Mouse (Mus musculus) thymus, postnatal 25 days (tissue): ENCODE measurements around the gene Odaph.
A peak's percentile ranks its signal among the peaks of the same experiment; 100 is the strongest.

ENCODE experiments used
- DNase-seq: peaks from one replicate; pipeline ENCODE4 v3.0.0; 2022

Gene Odaph

DNA sequence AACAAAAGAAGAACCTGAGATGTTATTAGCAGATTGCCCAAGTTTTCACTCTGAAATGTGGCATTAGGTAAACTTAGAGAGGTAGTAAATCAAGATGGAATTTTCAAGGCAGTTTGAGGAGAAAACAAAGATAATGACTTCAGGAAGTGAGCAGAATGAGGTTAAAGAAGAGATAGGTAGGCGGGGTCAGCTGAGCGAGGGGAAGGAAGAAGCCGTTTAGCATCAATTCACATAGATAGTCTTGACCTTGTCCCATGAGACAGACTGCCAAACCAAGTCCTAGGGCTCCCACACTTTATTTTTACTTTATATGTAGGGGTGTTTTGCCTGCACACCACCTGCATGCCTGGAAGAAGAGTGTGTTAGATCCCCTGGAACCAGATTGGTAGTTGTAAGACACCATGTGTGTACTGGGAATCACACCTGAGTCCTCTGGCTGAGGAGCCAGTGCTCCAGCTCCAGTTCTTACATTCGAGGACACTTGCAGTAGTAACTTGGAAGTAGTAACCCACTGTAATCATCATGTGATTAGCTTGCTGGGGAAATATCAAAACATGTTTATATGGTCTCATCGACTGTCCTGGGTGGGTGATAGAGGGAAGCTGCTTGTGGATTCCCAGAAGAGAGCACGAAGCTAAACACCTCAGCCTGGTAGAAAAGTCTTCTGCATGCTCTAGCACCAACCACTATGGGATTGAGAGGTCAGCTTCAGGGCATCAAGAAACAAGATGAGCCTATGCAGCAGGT is 4.1 kb downstream of the Odaph start:
- DNase-seq, result no peak

DNA sequence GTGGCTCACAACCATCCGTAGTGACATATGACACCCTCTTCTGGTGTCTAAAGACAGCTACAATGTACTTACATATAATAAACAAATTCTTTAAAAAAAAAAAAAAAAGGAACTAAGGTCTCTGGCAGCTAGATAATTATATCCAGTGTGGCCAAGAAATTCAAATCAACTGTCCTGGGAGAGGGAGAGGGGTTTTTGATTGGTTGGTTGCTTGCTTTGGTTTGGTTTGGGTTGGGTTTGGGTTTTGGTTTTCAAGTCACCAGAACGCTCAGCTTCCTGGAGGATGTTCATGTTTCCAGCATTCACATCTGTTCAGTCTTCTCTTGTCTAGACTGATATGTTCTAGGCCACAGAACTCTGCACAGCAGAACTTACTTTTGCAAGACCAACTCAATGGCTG is 5.8 kb downstream of the Odaph start:
- no peak for DNase-seq

DNA sequence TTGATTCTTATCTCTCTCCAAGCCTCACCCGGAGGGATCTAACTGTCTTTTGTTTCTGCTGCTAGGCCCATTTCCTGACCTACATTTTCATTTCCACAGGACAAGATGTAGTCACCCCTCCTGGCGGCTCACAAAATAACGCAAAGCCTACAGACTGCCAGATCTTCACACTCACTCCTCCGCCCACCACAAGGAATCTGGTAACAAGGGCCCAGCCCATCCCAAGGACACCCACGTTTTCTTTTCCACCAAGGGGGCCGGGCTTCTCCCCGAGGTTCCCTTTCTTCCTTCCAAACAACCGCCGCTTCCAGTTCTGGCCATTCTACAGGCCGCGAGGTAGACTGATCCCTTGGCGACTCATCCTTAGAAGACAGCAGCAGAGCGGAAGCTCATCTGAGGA is 7.3 kb downstream of the Odaph start:
- DNase-seq, result no peak

DNA sequence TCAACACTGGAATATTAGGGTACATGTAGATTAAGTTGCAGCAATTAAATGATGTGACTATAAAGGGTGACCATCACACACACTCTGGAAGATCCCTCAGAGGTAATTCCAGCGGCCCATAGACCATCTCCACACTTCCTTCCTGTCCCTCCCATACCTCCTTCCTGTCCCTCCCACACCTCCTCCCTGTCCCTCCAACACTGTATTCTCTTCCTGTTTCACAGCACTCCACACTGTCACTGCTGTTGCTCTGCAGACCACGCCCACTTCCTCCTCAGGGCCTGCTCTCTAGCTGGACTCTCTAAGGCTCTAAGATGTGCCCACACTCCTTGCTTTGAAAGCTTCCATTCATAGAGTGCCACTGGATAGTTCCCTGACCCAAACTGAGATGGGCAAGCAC is 13.5 kb downstream of the Odaph start:
- DNase-seq, result peak; percentile 46

DNA sequence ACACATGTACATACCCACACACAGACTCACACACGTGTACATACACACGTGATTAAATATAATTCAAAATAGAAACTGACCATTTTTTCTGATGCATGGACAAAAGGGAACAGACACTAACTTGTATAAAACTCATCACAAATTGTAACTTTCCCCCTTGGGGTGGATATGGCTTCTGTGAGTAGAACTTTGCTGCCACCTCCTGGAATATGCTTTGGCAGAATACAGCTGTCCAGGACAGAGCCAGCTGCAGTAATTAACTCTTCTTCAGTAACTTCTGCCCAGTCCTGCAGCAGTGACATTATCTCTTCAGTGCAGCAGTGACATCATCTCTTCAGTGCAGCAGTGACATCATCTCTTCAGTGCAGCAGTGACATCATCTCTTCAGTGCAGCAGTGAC is 15.7 kb downstream of the Odaph start:
- DNase-seq, result peak; percentile 19

DNA sequence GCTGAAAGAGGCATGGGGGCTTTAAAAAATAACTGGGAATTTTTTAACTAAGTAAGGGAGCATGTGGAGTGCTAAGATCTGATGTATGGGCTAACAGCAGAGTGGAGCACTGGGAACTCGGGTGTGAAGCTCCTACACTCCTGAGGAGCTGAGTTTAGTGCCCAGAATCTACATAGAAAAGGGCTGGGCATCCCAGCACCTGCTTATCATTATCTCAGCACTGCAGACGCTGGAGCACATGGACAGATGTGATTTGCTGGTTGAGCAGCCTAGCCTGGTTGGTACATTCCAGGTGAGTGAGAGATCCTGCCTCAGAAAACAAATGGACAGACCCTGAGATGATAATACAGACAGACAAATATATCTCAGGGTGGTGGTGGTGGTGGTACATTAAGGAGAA is 22.6 kb downstream of the Odaph start:
- no peak for DNase-seq

DNA sequence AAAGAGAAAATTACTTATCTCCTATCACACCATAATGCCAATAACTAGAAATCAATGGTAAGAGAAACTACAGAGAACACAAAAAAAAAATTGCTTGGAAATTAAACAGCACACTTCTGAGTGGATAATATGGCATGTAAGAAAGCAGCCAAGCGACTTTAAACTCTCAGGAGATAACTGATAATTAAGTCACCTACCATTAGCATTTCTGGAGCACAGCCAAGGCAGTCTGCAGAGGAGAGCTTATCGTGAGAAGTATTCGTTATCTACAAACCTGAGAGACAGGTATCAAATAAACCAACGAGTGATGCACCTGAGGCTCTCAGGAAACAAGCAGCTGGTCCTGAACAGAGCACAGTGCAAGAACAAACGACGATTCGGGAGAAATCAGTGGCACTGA is 24.5 kb downstream of the Odaph start:
- no peak for DNase-seq

DNA sequence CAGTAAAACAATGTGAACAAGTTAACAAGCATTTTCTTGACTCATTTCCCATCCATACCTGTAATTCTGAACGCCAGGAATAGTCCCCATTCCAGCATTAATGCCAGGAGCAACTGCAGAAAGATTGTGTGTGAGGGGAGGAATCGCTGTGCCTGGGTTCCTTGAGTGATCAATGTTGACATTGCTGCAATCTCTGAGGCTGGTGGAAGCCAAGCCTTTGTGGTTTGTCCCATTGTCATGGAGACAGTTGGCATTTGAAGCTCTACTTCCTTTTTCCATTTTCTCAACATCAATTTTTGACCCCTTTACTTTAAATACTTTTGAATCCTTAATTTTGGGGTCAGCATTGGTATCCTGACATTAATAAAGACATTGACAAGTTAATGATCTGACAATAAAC is 32.7 kb downstream of the Odaph start:
- DNase-seq, result no peak

DNA sequence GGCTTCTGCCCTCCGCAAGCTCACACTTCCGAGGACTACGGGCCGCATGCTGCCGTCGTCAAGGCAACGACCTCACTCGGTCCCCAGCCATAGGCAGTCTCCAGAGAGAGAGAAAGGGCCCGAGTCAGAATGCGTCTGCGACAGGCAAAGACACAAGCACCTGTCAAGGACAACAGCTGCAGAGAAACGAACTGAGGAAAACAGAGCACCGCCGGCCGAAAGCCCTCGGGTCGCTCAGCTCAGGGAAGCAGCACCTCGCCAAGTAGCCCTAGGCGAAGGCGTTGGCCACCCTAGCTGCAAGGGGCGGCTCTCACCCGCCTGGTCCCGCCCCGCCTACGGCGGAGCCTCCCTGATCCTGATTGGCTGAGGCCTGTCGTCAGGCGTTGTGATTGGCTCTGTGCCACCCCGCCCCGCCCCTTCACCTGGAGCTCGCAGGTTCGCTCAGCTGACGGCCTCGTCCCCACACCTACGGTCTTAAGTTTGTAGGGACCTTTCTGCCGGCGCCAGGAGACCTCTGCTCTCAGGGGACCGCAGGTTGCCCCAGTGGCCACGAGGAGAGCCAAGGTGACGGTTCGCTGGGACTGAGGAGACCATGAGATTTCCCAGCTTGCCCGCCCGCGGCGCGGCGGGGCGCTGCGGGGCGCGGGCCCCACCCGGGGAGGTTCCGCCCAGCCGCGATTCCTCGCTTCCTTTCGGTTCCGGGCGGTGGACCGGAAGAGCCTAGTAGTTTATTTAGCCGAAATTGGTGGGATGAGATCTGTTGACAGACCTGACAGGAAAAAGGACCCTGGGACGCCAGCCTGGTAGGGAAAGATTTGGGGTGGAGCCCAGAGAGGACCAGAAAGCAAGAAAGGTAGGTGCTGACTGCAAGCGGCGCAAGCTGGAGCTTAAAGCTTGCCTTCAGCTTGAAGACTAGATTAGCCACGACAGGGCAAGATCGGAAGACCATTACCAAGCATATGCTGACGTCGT is 55.4 kb downstream of the Odaph start:
- peak; percentile 98 for DNase-seq

DNA sequence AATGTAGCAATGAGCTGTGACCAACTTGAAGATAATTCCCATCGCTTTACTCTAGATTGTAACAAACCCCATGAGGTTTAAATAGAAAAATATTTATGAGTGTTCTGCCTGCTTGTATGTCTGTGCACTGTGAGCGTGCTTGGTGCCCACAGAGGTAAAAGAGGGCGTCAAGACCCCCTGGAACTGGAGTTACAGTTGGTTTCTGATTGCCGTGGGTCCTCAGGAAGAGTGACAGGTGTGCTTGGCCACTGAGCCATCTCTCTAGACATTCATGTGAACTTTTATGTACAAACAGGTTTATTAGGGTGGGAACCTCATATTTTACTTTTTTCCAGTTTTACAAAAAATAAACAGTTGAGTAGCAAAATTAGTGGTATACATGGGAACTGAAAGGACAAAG is 56.5 kb downstream of the Odaph start, which contains the start of gene Cdkl2:
Cdkl2 (minus strand) TSS at position 101 of the 400 bp plus-strand sequence.
- DNase-seq, result no peak
